Mouse (Mus musculus): ENCODE results near the gene 0610009B22Rik.

DNA sequence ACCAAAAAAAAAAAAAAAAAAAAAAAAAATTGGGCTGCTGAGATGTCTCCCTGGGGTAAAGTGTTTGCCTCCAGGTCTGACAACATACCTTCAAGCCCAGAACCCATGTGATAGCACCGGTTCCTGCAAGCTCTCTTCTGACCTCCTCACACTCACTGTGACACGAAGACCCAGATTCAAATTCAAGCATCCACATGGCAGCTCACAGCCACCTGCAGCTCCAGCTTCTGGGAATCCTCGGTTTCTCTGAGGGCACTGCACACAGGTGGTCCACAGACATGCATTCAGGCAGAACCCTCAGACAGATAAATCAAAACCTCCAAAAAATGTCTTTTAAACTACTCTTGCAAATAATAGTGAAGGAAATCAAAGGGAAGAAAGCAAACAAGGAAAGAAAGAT is 9.2 kb downstream of the 0610009B22Rik start:
- TF ChIP-seq POLR2A (IDR thresholded peaks at IDR 0.05; ENCODE audit: low read depth, low read length), result no peak
- no peak for TF ChIP-seq CTCF (conservative IDR thresholded peaks at IDR 0.05; ENCODE audit: insufficient read depth, insufficient read length, low read depth, low read length)
